Mouse (Mus musculus) embryo, embryonic 11.5 days (tissue): ENCODE data around the gene Spsb2.
"Not testable (repeated sequence)": the region's sequence is repeated elsewhere in the genome, so short reads cannot be mapped to it uniquely, and the experiment has no call there.

ENCODE experiments used
- DNase-seq: peaks from one replicate; pipeline ENCODE4 v3.0.0-alpha.2; 2012; ENCODE audit warnings: low read depth, low spot score

The Spsb2 gene

GRCm38 (mm10) chr6:124802400-124802799 is 6.1 kb upstream of the Spsb2 start:
- not testable (repeated sequence) for DNase-seq

GRCm38 (mm10) chr6:124803061-124803460 is 5.4 kb upstream of the Spsb2 start:
- no peak for DNase-seq

GRCm38 (mm10) chr6:124803691-124804090 is 4.8 kb upstream of the Spsb2 start:
- DNase-seq = not testable (repeated sequence)

- DNase-seq = no peak
Measured at GRCm38 (mm10) chr6:124804341-124804740, 4.1 kb upstream of the Spsb2 start.

DNA sequence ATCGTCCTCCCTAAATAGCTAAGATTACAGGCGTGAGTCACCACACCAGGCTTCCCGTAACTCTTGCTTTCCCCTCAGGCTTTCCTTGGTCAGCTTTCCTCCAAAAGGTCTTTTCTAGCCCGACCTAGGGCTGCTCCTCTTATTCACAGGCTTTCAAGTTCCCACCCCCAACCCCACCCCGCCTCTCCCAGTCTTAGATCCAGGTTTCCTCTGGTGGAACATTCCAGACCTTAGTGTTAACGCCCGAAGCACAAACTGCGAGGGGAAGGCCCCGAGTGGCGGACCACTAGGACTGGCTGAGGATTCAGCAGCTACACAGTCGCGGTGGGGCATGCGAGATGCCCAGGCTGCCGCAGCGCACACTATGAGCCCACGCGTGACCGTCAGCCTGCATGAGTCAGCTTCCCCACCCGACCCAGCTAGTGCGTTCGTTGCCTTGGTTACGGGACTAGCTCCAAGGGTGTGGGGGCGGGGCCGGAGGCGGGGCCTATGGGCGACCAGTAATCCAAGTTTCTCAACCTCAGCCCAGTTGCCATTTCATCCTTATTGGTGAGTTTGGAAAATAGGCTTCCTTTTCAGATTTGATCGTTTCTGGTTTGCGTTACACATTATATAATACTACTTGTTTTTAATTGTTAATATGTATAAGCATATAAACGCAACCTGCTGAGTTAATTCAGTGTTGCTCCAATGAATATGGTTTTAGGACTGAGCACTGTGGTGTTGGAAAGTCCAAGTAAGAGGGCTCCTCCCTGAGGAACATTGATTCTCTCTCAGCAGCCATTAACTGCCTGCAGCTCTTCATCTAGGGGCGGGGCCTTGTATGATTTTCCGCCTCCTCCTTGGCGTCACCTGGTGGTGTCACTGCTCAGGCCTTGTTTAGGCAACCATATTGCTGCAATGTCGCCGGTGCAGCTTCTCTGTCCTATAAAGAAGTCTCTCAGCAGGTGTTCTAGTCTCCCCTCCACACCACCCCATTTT is 2.8 kb upstream of the Spsb2 start:
- peak; percentile 84 for DNase-seq

DNA sequence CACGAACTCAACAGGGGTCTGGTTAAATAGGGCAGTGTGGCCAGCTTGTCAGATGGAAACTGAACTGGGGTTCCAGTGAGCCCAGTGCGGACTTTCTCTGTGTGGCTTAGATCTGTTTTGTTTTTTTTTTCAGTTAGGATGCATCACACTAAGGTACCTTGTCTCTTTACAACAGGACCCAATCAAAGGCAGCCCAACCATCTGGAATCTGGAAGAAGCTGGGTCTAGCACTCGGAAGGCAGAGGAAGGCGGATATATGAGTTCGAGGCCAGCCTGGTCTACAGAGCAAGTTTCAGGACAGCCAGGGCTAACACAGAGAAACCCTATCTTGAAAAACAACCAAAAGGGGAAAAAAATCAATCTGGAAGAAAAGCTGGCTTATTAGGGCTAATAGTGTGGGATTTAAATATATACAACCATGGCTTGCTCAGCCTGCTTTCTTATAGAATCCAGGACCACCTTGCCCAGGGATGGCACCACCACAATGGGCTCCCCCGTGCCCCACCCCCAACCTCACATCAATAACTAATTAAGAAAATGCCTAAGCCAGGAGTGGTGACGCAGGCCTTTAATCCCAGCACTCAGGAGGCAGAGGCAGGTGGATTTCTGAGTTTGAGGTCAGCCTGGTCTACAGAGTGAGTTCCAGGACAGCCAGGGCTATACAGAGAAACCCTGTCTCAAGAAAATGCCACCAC is 1.9 kb upstream of the Spsb2 start:
- no peak for DNase-seq

GRCm38 (mm10) chr6:124807366-124807765 is 1.1 kb upstream of the Spsb2 start:
- DNase-seq = no peak

DNA sequence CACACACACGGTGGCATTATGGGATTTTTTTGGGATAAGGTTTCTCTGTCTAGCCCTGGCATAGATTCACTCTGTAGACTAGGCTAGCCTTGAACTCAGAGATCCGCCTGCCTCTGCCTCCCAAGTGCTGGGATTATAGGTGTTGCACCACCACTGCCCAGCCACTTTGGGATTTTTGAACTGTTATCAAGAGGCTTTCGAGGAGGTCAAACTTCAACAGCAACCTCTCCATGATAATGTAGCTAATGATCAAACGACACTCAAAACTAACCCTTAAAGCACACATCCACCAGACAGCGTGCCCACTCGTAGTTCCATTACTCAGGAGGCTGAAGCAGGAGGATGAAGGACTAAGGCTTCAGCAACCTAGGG is 489 bp upstream of the Spsb2 start:
- DNase-seq = no peak

GRCm38 (mm10) chr6:124809052-124809774 is 752 bp downstream of the Spsb2 start:
- peak; percentile 70 for DNase-seq

DNA sequence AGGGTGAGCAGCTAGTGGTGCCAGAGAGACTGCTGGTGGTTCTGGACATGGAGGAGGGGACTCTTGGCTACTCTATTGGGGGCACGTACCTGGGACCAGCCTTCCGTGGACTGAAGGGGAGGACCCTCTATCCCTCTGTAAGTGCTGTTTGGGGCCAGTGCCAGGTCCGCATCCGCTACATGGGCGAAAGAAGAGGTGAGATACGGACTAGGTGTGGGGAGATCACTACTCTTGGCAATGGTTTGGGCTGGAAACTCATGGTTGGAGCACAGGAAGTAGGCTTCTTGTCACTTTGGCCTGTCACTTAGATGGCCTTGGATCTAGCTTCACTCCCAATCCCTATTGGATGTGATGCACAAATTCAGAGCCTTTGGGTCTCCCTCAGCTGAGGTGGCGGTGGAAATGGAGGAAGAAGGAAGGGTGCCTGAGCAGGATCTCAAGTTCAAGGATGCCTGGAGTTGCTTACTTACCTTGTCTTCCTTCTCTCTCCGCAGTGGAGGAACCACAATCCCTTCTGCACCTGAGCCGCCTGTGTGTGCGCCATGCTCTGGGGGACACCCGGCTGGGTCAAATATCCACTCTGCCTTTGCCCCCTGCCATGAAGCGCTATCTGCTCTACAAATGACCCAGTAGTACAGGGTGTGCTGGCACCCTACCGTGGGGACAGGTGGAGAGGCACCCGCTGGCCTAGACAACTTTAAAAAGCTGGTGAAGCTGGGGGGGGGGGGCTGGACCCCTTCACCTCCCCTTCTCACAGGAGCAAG is 1.5 kb downstream of the Spsb2 start:
- no peak for DNase-seq

- not testable (repeated sequence) for DNase-seq
Measured at GRCm38 (mm10) chr6:124810566-124811402, 2.3 kb downstream of the Spsb2 start.

GRCm38 (mm10) chr6:124811403-124811665 is 2.9 kb downstream of the Spsb2 start:
- DNase-seq = no peak

DNA sequence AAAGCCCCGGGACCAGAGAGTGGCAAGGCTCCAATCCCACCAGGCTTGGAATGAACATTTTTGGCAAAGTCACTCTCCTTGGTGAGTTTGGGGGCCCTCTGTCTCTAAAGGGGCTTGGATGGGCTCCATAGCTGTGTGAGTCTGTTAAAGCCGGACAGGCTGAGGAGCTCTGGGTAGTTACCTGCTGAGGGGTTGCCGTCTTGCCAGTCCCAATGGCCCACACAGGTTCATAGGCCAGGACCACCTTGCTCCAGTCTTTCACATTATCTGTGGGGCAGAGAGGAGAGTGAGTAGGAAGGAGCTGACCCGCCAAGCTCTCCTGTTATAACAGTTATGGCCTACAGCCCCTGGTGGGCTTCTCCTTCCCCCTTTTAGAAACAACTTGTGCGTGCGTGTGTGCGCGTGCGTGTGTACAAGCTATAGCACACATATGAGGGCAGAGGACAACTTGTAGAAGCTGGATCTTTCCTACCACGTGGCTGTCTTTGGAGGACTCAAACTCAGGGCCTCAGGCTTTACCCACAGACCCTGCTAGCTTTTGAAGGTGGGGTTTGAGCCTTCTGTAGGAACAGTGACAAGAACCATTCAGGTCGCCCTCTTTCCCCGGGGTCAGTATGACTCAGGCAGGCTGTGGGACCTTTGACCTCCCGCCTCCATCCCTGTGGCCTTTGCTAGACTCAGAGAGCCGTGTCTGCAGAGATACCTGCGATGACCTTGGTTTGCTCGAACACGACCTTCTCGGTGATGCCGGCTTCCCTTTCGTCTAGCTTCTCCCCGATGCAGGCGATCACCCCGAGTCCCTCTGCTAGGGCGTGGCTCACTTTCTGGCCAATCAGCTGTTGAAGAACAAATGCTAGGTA is 3.5 kb downstream of the Spsb2 start:
- no peak for DNase-seq

DNA sequence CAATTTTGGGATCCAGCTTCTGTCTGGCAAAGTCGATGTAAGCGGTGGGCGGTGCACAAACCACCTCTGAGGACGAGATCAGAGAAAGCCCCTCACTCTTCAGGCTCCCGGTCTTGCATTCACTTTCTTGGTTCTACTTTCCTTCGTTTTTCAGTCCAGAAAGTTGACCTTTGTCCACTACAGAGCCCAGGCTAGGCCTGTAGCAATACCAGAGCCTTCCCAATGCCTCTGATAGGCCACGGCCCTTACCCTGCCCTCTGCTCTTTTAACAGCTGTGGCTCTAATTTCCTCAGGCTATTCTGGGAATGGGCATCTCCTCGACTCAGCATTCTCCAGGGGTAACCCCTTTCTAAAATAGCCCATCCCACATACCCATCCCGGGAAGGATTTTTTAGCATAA is 4.4 kb downstream of the Spsb2 start:
- DNase-seq = no peak

DNA sequence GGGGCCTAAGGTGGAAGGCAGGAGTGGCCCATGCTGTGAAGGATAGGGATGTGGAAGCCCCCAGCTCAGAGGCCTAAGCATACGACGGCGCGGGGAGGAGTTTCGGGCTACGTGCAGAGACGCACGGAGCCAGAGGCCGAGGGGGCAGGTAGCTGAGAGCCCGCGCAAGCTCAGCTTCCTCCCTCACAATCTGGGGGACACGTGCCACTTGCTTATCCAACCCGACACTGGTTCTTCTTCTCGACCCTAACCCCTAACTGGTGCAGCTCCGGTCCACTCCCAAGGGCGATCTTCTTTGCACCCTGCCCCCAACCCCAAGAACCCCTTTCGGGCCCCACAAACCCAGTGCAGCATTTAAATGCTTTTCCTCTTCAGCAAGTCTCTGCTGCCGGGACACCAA is 5.0 kb downstream of the Spsb2 start:
- peak; percentile 68 for DNase-seq

DNA sequence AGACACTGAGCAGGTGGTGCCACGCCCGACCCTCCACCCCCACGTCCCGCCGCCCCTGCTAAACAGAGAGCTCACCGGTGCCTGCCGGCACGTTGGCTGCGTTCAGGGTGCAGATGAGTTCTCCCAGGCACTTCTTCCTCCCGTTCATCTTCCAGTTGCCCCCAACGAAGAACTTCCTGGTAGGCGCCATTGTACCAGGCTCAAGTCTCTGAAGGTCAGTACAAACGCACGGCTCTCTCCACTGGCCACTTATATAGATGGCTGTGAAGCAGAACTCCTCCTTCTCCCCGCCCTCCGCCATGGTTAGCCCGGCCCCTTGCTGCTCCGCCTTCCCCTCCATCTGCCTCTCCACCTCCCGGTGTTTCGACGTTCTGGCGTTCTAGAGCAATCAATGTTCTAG is 5.5 kb downstream of the Spsb2 start, which contains the start of gene Tpi1:
Gene Tpi1, minus strand, starts transcription at position 364 of the 400 bp plus-strand sequence.
- DNase-seq = peak; percentile 84

GRCm38 (mm10) chr6:124814448-124814847 is 6.0 kb downstream of the Spsb2 start:
- DNase-seq = no peak

- no peak for DNase-seq
Measured at GRCm38 (mm10) chr6:124814858-124815774, 6.7 kb downstream of the Spsb2 start.

DNA sequence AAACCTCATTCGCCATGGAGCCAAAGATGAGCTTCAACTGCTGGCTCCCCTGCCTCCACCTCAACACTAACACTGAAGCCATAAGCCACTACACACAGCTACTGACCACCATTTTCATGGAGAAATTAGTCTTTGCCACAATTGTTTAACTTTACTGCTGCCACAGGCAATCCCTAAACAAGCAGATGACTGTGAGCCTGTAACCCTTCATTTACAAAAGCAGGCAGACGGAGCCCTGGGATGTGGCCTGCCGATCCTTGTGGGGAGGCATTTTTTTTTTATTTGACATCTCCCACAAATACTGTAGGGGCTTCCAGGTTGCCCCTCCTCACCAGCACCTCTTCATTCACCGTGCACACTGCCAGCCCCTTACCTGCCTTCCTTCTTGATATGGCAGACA is 8.2 kb downstream of the Spsb2 start:
- DNase-seq = no peak
